Mouse (Mus musculus) stomach, postnatal 0 days (tissue): ENCODE results near the gene Atp1b2. TPM values are rescaled to one million over a fixed set of nuclear protein-coding genes. Genes with fewer than 3 reads are reported as not detected.

ENCODE experiments used
- ATAC-seq: fragments of 200-750 bp; cut with Nextera tagmentation; 2 replicates; pipeline ENCODE4 v1.8.0; 2017; ENCODE audit not compliant: low FRiP score, low TSS enrichment
- DNase-seq: peaks from one replicate; pipeline ENCODE4 v3.0.0-alpha.2; 2016; ENCODE audit warnings: low spot score
- H3K27ac ChIP-seq: fragments of 300-500 bp; sonication (generic); replicated peaks from 2 replicates; pipeline ENCODE4 v1.5.1; 2014; ENCODE audit warnings: mild to moderate bottlenecking, control low read depth
- H3K27me3 ChIP-seq: fragments of 300-500 bp; sonication (generic); 2 replicates; pipeline ENCODE4 v1.6.1; 2014; ENCODE audit warnings: low read length; ENCODE audit not compliant: control insufficient read depth, insufficient read depth
- H3K36me3 ChIP-seq: fragments of 300-500 bp; sonication (generic); 2 replicates; pipeline ENCODE4 v1.6.1; 2014; ENCODE audit warnings: low read length, mixed read lengths; ENCODE audit not compliant: control insufficient read depth, insufficient read depth
- H3K4me1 ChIP-seq: fragments of 300-500 bp; sonication (generic); replicated peaks from 2 replicates; pipeline ENCODE4 v1.6.1; 2014; ENCODE audit warnings: antibody characterized with exemption; ENCODE audit not compliant: control insufficient read depth, insufficient read depth
- H3K4me2 ChIP-seq: fragments of 300-500 bp; sonication (generic); replicated peaks from 2 replicates; pipeline ENCODE4 v1.6.1; 2014; ENCODE audit warnings: low read depth, mild to moderate bottlenecking, control low read depth, moderate library complexity
- H3K4me3 ChIP-seq: fragments of 300-500 bp; sonication (generic); 2 replicates; pipeline ENCODE4 v1.5.1; 2014; ENCODE audit warnings: low read depth, low read length, control low read depth
- H3K9ac ChIP-seq: fragments of 300-500 bp; sonication (generic); 2 replicates; pipeline ENCODE4 v1.6.1; 2014; ENCODE audit warnings: mild to moderate bottlenecking, low read length, control low read depth, mixed read lengths
- H3K9me3 ChIP-seq: fragments of 300-500 bp; sonication (generic); 2 replicates; pipeline ENCODE4 v1.6.1; 2016; ENCODE audit warnings: low read length; ENCODE audit not compliant: control insufficient read depth
- CTCF ChIP-seq: IDR thresholded peaks from 2 replicates; pipeline ENCODE4 v1.5.1; 2016; ENCODE audit warnings: antibody characterized with exemption, low read depth, mild to moderate bottlenecking, moderate library complexity
- EP300 ChIP-seq: optimal IDR thresholded peaks from 2 replicates; pipeline ENCODE3; 2016; ENCODE audit warnings: antibody characterized with exemption
- WGBS: fragments of 180-500 bp; shearing (Covaris S2); extraction: QIAGEN DNeasy Blood & Tissue Kit; methylation state at CpG from one replicate; pipeline ENCODE4 v1.1.7; 2014; 5-methylcytosine and 5-hydroxymethylcytosine counted together
- polyA plus RNA-seq: library from polyadenylated mRNA; unstranded; fragments of >200 nt; fragmentation: Nextera tagmentation; extraction: Ambion mirVana; gene quantifications from 2 replicates; pipeline ENCODE4 v1.2.1, GENCODE M21; 2015

The Atp1b2 gene
- polyA plus RNA-seq, 1 experiment from 2014 or later: 5.3 TPM

DNA sequence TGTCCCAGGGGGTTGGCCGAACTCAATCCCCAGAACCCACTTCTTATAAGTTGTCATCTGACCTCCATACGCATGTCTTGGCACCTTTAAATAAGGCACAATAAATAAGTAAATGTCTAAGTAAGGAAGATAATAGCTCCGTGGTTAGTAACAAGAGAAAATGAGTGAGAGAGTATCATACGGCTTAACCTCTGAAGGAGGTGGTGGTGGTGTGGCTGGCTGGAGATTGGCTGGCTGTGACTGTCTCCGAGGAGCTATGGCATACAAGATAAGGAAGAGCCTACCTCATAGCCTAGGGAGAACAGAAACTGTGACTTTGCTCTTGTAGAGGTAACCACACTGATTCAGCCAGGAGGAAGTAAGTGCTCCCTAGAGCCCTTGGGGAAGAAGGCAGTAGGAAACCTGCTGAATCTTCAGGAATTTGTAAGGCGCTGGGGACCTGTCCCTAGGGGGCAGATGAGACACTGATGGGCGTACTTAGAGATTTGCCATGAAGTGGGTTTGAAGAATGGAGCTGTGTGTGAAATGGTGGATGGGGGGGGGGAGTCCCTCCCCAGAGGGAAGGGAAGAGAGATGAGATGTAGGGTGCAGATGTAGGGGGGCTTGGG is 19.9 kb downstream of the Atp1b2 start:
- Histone ChIP-seq H3K9ac (no peak overlapping the region), H3K27ac (no peak overlapping the region), H3K4me1 (no peaks in the 10 kb centered on the region), H3K4me3 (no peak overlapping the region), H3K4me2 (no peak overlapping the region), H3K36me3 (peaks cover 21% of the 10 kb centered on the region), H3K9me3 (no peaks in the 10 kb centered on the region), H3K27me3 (no peaks in the 10 kb centered on the region)
- no peak for TF ChIP-seq EP300
- TF ChIP-seq CTCF: no peak
- ATAC-seq (0 out of 2 replicates have a peak, but pooled peaks have one; percentile 22), DNase-seq (no peak)
- 68% methylated on average over 7 of the region's 7 CpGs for WGBS

DNA sequence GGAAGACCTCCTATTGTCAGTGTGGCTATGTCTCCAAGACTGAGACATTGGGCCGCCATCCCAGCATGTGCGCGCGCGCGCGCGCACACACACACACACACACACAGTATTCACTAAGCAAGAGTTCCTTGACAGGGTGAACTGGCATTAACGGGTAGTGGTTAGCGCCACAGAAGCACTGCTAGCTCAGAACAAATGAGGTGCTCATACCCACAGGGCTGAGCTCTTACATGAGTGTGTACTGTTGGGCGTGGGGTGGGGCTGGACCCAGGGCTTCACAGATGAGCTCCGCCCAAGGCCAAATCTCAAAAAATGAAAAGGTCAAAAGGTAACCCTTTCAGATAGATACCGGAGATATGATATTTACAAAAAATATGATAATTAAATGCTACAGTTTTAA is 20.8 kb downstream of the Atp1b2 start:
- Histone ChIP-seq H3K9me3 (no peaks in the 10 kb centered on the region), H3K4me3 (no peak overlapping the region), H3K27ac (no peak overlapping the region), H3K9ac (no peak overlapping the region), H3K4me1 (no peaks in the 10 kb centered on the region), H3K36me3 (peaks cover 21% of the 10 kb centered on the region), H3K27me3 (no peaks in the 10 kb centered on the region), H3K4me2 (no peak overlapping the region)
- WGBS: 92% methylated on average over 13 of the region's 13 CpGs
- no peak for TF ChIP-seq EP300
- TF ChIP-seq CTCF: no peak
- DNase-seq (no peak), ATAC-seq (no peak)

DNA sequence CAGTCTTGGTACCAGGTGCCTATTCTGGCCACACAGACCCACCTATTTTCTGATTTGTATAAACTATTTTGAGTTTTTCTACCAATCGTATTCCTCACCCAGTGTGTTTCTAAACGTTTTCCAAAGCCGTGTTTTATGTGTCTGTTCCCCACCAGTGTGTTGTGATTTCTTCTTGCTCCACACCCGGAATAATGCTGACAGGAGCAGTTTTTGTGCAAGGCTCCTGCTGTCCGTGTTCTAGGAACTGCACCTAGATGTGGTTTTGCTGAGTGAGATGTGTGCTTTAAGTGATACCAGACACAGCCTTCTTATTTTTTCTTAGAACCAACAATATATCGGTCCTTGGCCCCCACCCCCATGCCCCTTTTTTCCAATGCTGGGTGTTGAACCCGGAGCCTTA is 21.7 kb downstream of the Atp1b2 start:
- no peaks in the 10 kb centered on the region for H3K27me3 ChIP-seq
- DNase-seq (no peak), ATAC-seq (no peak)
- H3K27ac ChIP-seq: no peak overlapping the region
- TF ChIP-seq CTCF (no peak), EP300 (no peak)
- H3K36me3 ChIP-seq: peaks cover 15% of the 10 kb centered on the region
- H3K9ac ChIP-seq: no peak overlapping the region
- no peaks in the 10 kb centered on the region for H3K4me1 ChIP-seq
- H3K9me3 ChIP-seq: no peaks in the 10 kb centered on the region
- H3K4me3 ChIP-seq: no peak overlapping the region
- 81% methylated on average over 7 of the region's 7 CpGs for WGBS
- no peak overlapping the region for H3K4me2 ChIP-seq

DNA sequence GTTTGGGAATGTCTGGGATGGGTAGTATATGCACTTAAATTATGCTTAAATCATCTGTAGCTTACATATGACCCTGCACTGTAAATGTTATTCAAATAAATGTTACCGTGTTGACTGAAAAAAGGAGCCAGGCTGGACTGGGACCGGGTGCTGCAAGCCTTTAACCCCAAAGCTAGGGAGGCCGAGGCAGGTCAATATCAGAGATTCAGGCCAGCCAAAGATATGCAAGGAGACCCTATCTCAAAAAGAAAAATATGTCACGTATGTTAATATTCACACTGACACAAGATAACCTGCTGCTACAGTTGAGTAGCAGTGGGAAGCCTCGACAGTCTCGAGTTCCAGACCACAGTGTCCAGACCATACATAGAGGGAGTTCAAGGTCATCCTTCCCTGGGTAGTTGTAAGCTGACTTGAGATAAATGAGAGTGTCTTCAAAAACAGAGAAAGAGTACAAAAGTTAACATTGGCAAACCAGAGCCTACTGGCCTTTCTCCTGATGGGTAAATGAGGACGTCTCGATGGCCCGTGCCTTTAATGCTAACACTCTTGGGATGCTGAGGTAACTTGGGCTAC is 23.4 kb downstream of the Atp1b2 start:
- 0 out of 2 replicates have a peak, but pooled peaks cover under 1% of the 10 kb centered on the region for H3K36me3 ChIP-seq
- no peak overlapping the region for H3K27ac ChIP-seq
- DNase-seq (no peak), ATAC-seq (no peak)
- peak overlapping the region; percentile 66 for H3K4me2 ChIP-seq
- TF ChIP-seq CTCF: no peak
- no peak for TF ChIP-seq EP300
- H3K4me1 ChIP-seq: 0 out of 2 replicates have a peak, but pooled peaks cover 8% of the 10 kb centered on the region
- H3K9me3 ChIP-seq: no peaks in the 10 kb centered on the region
- peak overlapping the region; percentile 48 for H3K4me3 ChIP-seq
- no peak overlapping the region for H3K9ac ChIP-seq
- 62% methylated on average over 9 of the region's 9 CpGs for whole genome bisulfite sequencing
- no peaks in the 10 kb centered on the region for H3K27me3 ChIP-seq

DNA sequence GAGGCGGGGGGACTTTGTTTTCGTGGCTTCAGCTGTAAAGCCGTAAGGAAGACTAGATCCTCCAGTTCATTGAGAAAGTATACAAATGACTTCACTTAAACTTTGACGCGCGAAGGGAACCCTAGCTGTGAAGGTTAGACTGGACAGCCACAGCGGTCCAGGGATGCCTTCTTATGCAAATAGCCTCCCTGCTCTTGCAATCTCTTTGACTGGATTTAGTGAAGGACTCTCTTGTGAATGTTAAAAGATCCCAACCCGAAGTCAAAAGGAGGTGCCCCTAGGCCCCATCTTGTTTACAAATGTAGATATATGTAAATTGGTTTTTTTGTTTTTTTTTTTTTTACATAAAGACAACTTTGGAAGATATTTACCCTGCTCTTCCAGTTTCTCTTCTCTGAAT is 23.9 kb downstream of the Atp1b2 start:
- no peak for TF ChIP-seq EP300
- no peak for TF ChIP-seq CTCF
- Histone ChIP-seq H3K9ac (peak overlapping the region; percentile 74), H3K4me2 (peak overlapping the region; percentile 66), H3K27ac (peak overlapping the region; percentile 59), H3K9me3 (no peaks in the 10 kb centered on the region), H3K36me3 (no peaks in the 10 kb centered on the region), H3K27me3 (no peaks in the 10 kb centered on the region), H3K4me1 (0 out of 2 replicates have a peak, but pooled peaks cover 8% of the 10 kb centered on the region), H3K4me3 (peak overlapping the region; percentile 48)
- WGBS: 1% methylated on average over 8 of the region's 8 CpGs
- no peak for ATAC-seq
- no peak for DNase-seq

GRCm38 (mm10) chr11:69581147-69581688 is 24.5 kb downstream of the Atp1b2 start:
- H3K27me3 ChIP-seq: no peaks in the 10 kb centered on the region
- H3K36me3 ChIP-seq: no peaks in the 10 kb centered on the region
- H3K4me1 ChIP-seq: 0 out of 2 replicates have a peak, but pooled peaks cover 8% of the 10 kb centered on the region
- TF ChIP-seq CTCF (0 out of 2 replicates have a peak, but pooled peaks have one; percentile 25), EP300 (peak; percentile 55)
- under 1% methylated on average over 36 of the region's 36 CpGs for WGBS
- ATAC-seq: peak; percentile 91
- DNase-seq: peak; percentile 94
- H3K4me3 ChIP-seq: peak overlapping the region; percentile 48
- peak overlapping the region; percentile 74 for H3K9ac ChIP-seq
- peak overlapping the region; percentile 66 for H3K4me2 ChIP-seq
- no peaks in the 10 kb centered on the region for H3K9me3 ChIP-seq
- peak overlapping the region; percentile 96 for H3K27ac ChIP-seq
